Mouse (Mus musculus) liver, embryonic 12.5 days (tissue): Measurements from ENCODE around the gene Csf3. TPM values are rescaled to one million over a fixed set of nuclear protein-coding genes. Genes with fewer than 3 reads are reported as not detected.
A peak's percentile ranks its signal among the peaks of the same experiment; 100 is the strongest.

Source experiments
- ATAC-seq: fragments of 200-750 bp; cut with Nextera tagmentation; 2 replicates; pipeline ENCODE4 v1.8.0; 2017; ENCODE audit warnings: moderate number of reproducible peaks, mild to moderate bottlenecking, moderate library complexity
- H3K27ac ChIP-seq: fragments of 300-500 bp; sonication (generic); 2 replicates; pipeline ENCODE4 v1.5.1; 2016; ENCODE audit warnings: mild to moderate bottlenecking
- H3K27me3 ChIP-seq: fragments of 300-500 bp; sonication (generic); replicated peaks from 2 replicates; pipeline ENCODE4 v1.6.1; 2016; ENCODE audit warnings: mild to moderate bottlenecking, moderate library complexity
- H3K36me3 ChIP-seq: fragments of 300-500 bp; sonication (generic); 2 replicates; pipeline ENCODE4 v1.6.1; 2016; ENCODE audit warnings: mild to moderate bottlenecking, moderate library complexity
- H3K4me1 ChIP-seq: fragments of 300-500 bp; sonication (generic); 2 replicates; pipeline ENCODE4 v1.6.1; 2016
- H3K4me2 ChIP-seq: fragments of 300-500 bp; sonication (generic); 2 replicates; pipeline ENCODE4 v1.6.1; 2016; ENCODE audit warnings: mild to moderate bottlenecking, moderate library complexity
- H3K4me3 ChIP-seq: fragments of 300-500 bp; sonication (generic); 2 replicates; pipeline ENCODE4 v1.5.1; 2016; ENCODE audit warnings: mild to moderate bottlenecking, moderate library complexity
- H3K9ac ChIP-seq: fragments of 300-500 bp; sonication (generic); 2 replicates; pipeline ENCODE4 v1.6.1; 2016; ENCODE audit warnings: mild to moderate bottlenecking, moderate library complexity
- H3K9me3 ChIP-seq: fragments of 300-500 bp; sonication (generic); replicated peaks from 2 replicates; pipeline ENCODE4 v1.6.1; 2016; ENCODE audit warnings: mild to moderate bottlenecking, moderate library complexity
- WGBS: fragments of 180-500 bp; shearing (Covaris S2); methylation state at CpG from one replicate; pipeline ENCODE4 v1.1.7; 2016; ENCODE audit not compliant: insufficient replicate concordance; 5-methylcytosine and 5-hydroxymethylcytosine counted together
- polyA plus RNA-seq: library from polyadenylated mRNA; unstranded; fragments of >200 nt; fragmentation: Nextera tagmentation; extraction: Ambion mirVana; gene quantifications from 2 replicates; pipeline ENCODE4 v1.2.1, GENCODE M21; 2016

Csf3 gene
- polyA plus RNA-seq, 1 experiment from 2014 or later = not detected

DNA sequence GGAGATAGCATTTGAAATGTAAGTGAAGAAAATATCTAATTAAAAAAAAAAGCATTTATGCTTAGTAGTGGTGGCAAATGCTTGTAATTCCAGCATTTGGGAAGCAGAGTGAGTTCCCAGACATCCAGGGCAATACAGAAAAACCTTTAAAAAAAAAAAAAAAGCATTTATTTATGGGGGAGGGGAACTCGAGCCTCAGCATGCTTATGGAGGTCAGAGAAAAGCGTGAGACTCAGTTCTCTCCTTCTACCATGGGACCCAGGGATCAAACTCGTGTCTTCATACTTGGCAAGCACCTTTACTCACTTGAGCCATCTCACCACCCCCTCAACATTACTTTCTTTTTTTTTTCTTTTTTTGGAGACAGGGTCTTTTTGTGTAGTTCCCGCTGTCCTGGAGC is 19.9 kb upstream of the Csf3 start:
- H3K27me3 ChIP-seq = peaks cover 12% of the 10 kb centered on the region; the same call in 1 of the 2 replicates
- no peak overlapping the region for H3K9ac ChIP-seq
- peaks cover 25% of the 10 kb centered on the region for H3K4me1 ChIP-seq
- H3K36me3 ChIP-seq = peaks cover 21% of the 10 kb centered on the region
- H3K4me3 ChIP-seq = no peak overlapping the region
- H3K27ac ChIP-seq = no peak overlapping the region
- WGBS = 65% methylated on average over 4 of the region's 4 CpGs
- no peaks in the 10 kb centered on the region for H3K9me3 ChIP-seq
- no peak for ATAC-seq
- peak overlapping the region; percentile 91 for H3K4me2 ChIP-seq

DNA sequence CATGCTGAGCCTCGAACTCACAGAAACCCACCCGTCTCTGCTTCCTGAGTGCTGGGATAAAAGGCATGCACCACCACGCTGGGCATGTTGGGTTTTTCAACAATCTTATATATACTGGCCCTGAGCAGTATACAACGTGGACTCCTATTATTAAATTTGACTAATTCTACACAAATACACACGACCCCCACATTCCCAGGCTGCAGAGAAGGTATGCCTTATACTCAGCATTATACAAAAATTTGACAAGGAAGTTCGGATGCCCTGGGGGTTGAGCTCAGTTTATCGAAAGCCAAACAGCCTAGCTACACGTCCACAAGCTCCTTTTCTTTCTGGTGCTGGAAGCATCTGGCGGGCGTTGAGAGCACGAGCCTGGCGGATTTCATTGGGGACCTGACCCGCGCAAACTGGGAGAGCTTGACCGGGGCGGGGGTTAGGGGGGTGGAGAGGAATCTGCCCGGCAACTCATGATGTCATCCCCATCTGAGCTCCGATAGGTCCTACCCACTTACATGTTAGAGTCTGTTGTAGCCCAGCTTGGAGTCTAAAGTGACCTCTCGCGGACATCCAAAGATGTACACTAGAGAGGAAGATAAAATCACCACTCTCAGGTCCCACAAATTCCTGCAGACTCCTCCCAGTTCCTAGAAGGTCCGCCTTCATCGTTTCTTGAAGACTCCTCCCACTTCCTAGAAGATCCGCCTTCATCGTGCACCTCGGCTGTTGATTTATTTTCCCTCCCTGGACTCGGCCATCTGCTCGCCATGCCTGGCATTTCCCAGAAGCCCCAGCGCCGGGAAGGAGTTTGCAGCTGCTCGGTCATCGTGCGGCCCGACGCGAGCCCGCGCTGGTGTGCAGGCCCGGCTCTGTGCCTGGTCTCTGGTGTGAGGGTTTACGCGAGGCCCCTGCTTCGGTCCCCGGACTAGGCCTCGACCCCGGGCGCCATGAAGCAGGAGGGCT is 19.0 kb upstream of the Csf3 start, which contains the start of gene Psmd3:
TSS of gene Psmd3 (plus strand) at position 769 of the 960 bp plus-strand sequence.
- peak within 1 kb of the TSS; percentile 91 for H3K4me2 ChIP-seq
- H3K27ac ChIP-seq = peak within 1 kb of the TSS; percentile 86
- WGBS = 3% methylated on average over 45 of the region's 45 CpGs
- H3K27me3 ChIP-seq = 0 out of 2 replicates have a peak, but pooled peaks cover 12% of the 10 kb centered on the region
- H3K9ac ChIP-seq = peak within 1 kb of the TSS; percentile 99
- peak; percentile 92 for ATAC-seq
- peak within 1 kb of the TSS; percentile 98 for H3K4me3 ChIP-seq
- peaks cover 25% of the 10 kb centered on the region for H3K4me1 ChIP-seq
- H3K9me3 ChIP-seq = no peaks in the 10 kb centered on the region
- peaks cover 30% of the 10 kb centered on the region for H3K36me3 ChIP-seq

DNA sequence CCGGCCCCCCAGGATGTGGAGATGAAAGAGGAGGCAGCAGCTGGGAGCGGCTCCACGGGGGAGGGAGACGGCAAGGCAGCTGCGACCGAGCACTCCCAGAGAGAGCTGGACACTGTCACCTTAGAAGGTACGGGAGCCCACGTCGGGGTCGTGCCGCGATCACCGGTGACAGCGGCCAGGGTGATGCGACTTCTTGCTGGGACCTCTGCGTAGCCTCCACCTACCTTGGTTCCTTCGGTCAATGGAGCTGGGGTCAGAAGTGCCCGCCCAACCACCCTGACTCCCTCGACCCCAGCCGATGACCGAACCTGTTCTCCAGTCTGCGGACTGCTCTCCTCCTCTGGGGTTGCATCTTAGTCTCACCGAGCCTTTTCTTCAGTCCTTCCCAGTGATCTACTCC is 18.3 kb upstream of the Csf3 start:
- H3K4me1 ChIP-seq = peaks cover 25% of the 10 kb centered on the region
- peak overlapping the region; percentile 91 for H3K4me2 ChIP-seq
- peak; percentile 36 for ATAC-seq
- no peaks in the 10 kb centered on the region for H3K9me3 ChIP-seq
- under 1% methylated on average over 23 of the region's 23 CpGs for WGBS
- H3K9ac ChIP-seq = peak overlapping the region; percentile 99
- H3K4me3 ChIP-seq = peak overlapping the region; percentile 98
- peak overlapping the region; percentile 86 for H3K27ac ChIP-seq
- 0 out of 2 replicates have a peak, but pooled peaks cover 6% of the 10 kb centered on the region for H3K27me3 ChIP-seq
- H3K36me3 ChIP-seq = peaks cover 37% of the 10 kb centered on the region

DNA sequence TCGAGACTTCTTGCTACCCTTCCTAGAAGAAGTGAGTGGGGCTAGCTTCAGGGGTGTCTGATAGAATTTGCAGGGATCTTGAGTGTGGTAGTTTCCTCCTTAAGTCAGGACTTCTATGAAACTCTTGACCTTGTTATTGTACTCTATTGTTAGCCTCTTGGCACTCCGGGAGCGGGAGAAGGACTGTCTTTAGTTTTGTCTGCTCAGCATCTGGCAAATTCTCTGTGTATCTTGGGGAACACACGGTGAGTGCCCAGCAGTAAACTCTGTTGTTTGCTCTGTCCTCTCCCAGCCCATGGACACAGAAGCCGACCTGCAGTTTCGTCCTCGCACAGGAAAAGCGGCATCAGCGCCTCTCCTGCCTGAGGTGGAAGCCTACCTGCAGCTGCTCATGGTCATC is 15.4 kb upstream of the Csf3 start:
- ATAC-seq = no peak
- 89% methylated on average over 9 of the region's 9 CpGs for WGBS
- peaks cover 62% of the 10 kb centered on the region for H3K36me3 ChIP-seq
- H3K4me2 ChIP-seq = no peak overlapping the region
- no peak overlapping the region for H3K27ac ChIP-seq
- no peaks in the 10 kb centered on the region for H3K27me3 ChIP-seq
- H3K9ac ChIP-seq = no peak overlapping the region
- H3K9me3 ChIP-seq = no peaks in the 10 kb centered on the region
- H3K4me3 ChIP-seq = no peak overlapping the region
- H3K4me1 ChIP-seq = peaks cover 25% of the 10 kb centered on the region

DNA sequence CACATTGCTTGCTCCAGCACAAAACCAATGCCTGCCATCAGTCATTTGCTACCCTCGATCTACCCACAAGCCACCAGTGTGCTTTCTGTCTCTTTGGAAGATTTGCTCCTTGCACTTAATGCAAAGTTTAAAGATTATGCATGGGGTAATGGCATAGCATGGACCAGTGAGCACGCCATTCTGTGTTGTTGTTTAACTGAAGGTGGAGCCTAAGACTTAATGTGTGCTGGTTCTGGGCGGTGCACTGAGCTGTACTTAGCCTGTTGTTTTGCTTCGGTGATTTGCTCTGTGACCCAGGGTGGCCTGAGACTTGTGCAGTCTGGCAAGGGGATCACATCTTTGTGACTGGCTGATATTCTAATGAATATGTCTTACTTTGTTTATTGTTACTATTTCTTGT is 14.1 kb upstream of the Csf3 start:
- peaks cover 75% of the 10 kb centered on the region for H3K36me3 ChIP-seq
- H3K27me3 ChIP-seq = no peaks in the 10 kb centered on the region
- no peak overlapping the region for H3K27ac ChIP-seq
- H3K4me2 ChIP-seq = no peak overlapping the region
- no peaks in the 10 kb centered on the region for H3K9me3 ChIP-seq
- H3K4me3 ChIP-seq = no peak overlapping the region
- 81% methylated on average over 4 of the region's 4 CpGs for WGBS
- H3K4me1 ChIP-seq = peaks cover 17% of the 10 kb centered on the region
- H3K9ac ChIP-seq = no peak overlapping the region
- no peak for ATAC-seq

DNA sequence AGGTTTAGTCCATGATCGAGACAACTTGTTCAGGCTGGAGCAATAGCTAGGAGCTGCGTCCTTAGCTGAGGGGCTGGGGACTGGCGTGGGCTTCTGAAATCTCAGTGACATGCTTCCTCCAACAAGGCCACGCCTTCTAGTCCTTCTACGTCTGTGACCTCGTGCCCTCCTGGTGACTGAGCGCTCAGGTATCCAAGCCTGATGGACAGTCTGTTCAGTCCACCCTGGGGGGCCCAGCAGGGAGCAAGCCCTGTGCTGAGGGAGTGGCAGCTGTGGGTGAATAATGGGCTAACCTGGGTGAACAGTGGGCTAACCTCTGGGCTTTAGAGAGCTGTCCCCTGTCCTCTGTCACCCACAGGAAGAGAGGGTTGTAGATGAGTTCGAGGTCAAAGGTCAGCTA is 13.1 kb upstream of the Csf3 start:
- H3K4me2 ChIP-seq = no peak overlapping the region
- no peak overlapping the region for H3K27ac ChIP-seq
- WGBS = 79% methylated on average over 7 of the region's 8 CpGs
- H3K4me3 ChIP-seq = no peak overlapping the region
- no peak overlapping the region for H3K9ac ChIP-seq
- no peaks in the 10 kb centered on the region for H3K9me3 ChIP-seq
- H3K27me3 ChIP-seq = no peaks in the 10 kb centered on the region
- 0 out of 2 replicates have a peak, but pooled peaks have one; percentile 32 for ATAC-seq
- H3K36me3 ChIP-seq = peaks cover 86% of the 10 kb centered on the region
- H3K4me1 ChIP-seq = peaks cover 16% of the 10 kb centered on the region

DNA sequence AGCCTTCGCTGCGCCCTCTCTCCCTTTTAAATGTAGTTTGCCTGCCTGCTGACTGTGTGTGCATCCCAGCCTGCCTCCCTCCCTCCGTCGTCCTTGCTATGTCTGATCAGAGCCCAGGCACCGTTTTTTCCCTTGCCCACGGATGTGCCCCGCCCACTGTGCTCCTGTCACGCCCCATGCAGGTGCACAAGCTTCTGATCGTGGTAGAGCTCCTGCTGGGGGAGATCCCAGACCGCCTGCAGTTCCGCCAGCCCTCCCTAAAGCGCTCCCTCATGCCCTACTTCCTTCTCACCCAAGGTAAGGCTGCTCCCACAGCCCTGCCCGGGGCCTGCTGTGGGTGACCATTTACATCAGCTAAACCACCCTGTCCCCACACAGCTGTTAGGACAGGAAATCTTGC is 7.9 kb upstream of the Csf3 start:
- Histone ChIP-seq H3K4me1 (no peaks in the 10 kb centered on the region), H3K27me3 (no peaks in the 10 kb centered on the region), H3K36me3 (peaks cover 83% of the 10 kb centered on the region), H3K4me3 (no peak overlapping the region), H3K9me3 (no peaks in the 10 kb centered on the region), H3K4me2 (no peak overlapping the region), H3K9ac (no peak overlapping the region), H3K27ac (no peak overlapping the region)
- WGBS = 64% methylated on average over 13 of the region's 13 CpGs
- ATAC-seq = no peak

DNA sequence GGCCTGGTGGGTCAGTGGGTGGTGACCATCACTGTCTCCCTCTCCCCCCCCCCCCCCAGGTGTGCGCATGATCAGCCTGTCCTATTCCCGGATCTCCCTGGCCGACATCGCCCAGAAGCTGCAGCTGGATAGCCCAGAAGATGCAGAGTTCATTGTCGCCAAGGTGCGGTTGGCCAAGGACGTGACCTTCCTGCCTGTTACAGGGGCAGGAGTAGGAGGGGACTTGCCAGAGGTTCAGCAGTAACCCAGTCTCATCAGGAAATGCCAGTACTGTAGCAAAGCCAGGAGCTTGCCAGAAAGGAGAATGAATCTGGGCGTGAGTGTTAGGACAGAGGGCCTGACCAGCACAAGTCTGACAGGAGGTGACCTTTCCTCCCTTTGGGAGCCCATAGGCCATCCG is 7.3 kb upstream of the Csf3 start:
- H3K36me3 ChIP-seq = peaks cover 79% of the 10 kb centered on the region

DNA sequence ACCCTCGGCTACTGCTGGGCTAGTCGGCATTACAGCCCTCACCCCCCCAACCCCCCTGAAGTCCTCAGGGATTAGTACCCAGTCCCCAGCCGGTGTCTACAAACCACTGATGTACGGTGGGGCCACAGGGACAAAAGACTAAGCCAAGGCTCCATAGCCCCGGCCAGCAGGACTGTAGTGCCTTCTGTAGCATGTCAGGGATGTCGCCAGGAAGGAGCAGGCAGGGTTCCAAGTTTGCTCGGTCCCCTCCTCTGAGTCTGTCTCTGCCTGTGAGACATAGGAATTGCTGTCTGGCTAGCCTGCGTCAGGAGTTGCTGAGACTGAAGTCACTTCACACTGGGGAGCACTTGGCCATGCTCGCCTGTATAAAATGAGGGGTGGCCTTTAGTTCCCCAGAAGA is 6.8 kb upstream of the Csf3 start:
- ATAC-seq = no peak
- peaks cover 76% of the 10 kb centered on the region for H3K36me3 ChIP-seq
- no peaks in the 10 kb centered on the region for H3K9me3 ChIP-seq
- no peak overlapping the region for H3K9ac ChIP-seq
- H3K4me2 ChIP-seq = no peak overlapping the region
- H3K27me3 ChIP-seq = no peaks in the 10 kb centered on the region
- no peaks in the 10 kb centered on the region for H3K4me1 ChIP-seq
- 85% methylated on average over 9 of the region's 9 CpGs for WGBS
- H3K27ac ChIP-seq = no peak overlapping the region
- no peak overlapping the region for H3K4me3 ChIP-seq

More for the DNA sequence above, 7.3 kb upstream of the Csf3 start:
- no peak overlapping the region for H3K9ac ChIP-seq
- no peaks in the 10 kb centered on the region for H3K9me3 ChIP-seq
- ATAC-seq = no peak
- H3K4me3 ChIP-seq = no peak overlapping the region
- no peak overlapping the region for H3K4me2 ChIP-seq
- 86% methylated on average over 9 of the region's 9 CpGs for WGBS
- H3K27me3 ChIP-seq = no peaks in the 10 kb centered on the region
- H3K4me1 ChIP-seq = no peaks in the 10 kb centered on the region
- H3K27ac ChIP-seq = no peak overlapping the region

DNA sequence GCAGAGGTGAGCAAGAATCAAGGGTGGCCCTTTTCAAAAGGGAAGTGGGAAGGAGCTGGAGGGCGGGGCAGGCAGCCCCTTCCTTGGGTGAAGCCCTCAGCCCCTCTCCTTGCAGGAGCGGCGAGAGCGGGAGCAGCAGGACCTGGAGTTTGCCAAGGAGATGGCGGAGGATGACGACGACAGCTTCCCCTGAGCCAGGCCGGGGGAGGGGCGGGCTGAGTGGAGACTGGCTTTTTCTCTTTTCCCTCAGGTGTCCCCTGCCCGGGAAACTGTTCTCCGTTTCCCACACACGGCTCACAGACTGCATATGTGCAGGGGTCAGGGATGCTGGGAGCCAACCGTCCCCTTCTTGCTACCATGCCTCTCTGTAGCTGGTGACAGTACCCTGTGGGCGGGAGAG is 5.7 kb upstream of the Csf3 start:
- Histone ChIP-seq H3K36me3 (peaks cover 65% of the 10 kb centered on the region), H3K9me3 (no peaks in the 10 kb centered on the region), H3K4me2 (no peak overlapping the region), H3K27me3 (peaks cover 3% of the 10 kb centered on the region; the same call in 1 of the 2 replicates), H3K4me1 (no peaks in the 10 kb centered on the region), H3K9ac (no peak overlapping the region), H3K4me3 (no peak overlapping the region), H3K27ac (no peak overlapping the region)
- no peak for ATAC-seq
- WGBS = 74% methylated on average over 14 of the region's 14 CpGs

DNA sequence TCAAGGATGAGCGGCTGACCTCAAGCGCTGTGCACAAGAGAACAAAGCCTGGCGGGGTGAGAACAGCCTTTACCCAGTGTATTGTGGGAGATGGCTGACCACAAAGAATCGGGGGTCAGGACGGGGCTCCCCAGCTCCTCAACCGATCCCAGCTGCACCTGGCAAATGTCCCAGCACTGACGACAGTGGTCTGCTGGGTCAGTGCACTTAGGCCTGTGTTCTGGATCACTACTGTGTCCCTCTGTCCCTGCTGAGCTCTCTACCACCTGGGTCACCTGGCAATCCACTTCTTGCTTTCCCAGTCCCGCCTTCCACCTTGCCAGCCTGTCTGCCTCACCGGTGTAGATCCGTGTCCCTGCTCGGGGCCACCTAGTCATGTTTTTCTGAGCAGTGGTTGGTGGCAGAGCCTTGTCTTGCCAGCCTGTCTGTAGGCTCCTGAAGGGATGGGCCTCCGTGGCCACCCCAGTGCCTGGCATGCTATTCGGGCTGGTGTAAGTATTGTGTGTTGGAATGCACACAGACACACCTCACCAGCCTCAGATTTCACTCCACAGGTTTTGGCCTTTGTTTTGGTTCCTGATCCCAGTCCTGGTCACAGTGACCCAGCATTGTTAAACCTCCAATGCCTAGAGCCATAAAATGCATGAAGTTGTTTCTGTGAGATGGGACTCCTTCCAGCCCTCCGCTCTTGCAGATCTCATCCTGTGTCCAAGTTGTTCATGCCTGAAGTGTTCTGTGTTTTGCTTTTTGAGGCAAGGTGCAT is 4.4 kb upstream of the Csf3 start:
- H3K27ac ChIP-seq = no peak overlapping the region
- no peak overlapping the region for H3K9ac ChIP-seq
- H3K4me3 ChIP-seq = no peak overlapping the region
- 82% methylated on average over 14 of the region's 14 CpGs for WGBS
- H3K27me3 ChIP-seq = peaks cover 15% of the 10 kb centered on the region
- H3K4me2 ChIP-seq = no peak overlapping the region
- no peaks in the 10 kb centered on the region for H3K9me3 ChIP-seq
- peaks cover 53% of the 10 kb centered on the region for H3K36me3 ChIP-seq
- no peaks in the 10 kb centered on the region for H3K4me1 ChIP-seq
- no peak for ATAC-seq

DNA sequence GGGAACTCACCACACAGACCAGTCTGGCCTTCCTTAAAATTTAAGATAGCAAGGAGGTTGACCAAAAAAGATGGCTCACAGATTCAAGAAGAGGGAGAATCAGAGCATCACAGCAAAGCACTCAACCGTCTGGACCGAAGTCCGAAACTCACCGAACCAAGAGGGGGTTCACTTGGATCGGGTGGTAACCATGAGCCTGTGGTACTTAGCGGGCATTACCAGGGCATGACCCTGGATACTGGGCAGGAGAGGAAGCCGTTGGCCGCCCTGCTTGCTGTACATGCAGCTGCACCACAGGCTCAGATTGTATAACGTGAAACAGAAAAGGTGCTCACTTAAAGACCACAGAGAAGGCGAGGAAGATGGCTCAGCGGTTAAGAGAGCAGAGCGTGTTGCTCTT is 3.8 kb upstream of the Csf3 start:
- Histone ChIP-seq H3K27me3 (peaks cover 15% of the 10 kb centered on the region), H3K9ac (no peak overlapping the region), H3K36me3 (peaks cover 47% of the 10 kb centered on the region), H3K4me3 (no peak overlapping the region), H3K9me3 (no peaks in the 10 kb centered on the region), H3K4me1 (no peaks in the 10 kb centered on the region), H3K4me2 (no peak overlapping the region), H3K27ac (no peak overlapping the region)
- no peak for ATAC-seq
- WGBS = 85% methylated on average over 12 of the region's 12 CpGs
